ENCODE assay signal across 8 mouse cellular contexts in genomic region chr14:54605752-54606321, GRCm38 (mm10). TPM values are rescaled to one million over a fixed set of nuclear protein-coding genes. Genes with fewer than 3 reads are reported as not detected.
DNase-seq lines count a peak whose midpoint lies in the region; ATAC-seq lines count a peak whose summit lies in the region.

Gene 4931414P19Rik (minus strand): TSS chr14:54605993.

- H3K27me3 ChIP-seq in embryonic facial prominence, embryonic 13.5 days, result no peaks in the 10 kb centered on the region
- H3K27me3 ChIP-seq in liver, embryonic 11.5 days (replicated peaks; ENCODE audit: control insufficient read depth, insufficient read depth, low read length), result no peaks in the 10 kb centered on the region
- no peaks in the 10 kb centered on the region for H3K27me3 ChIP-seq in splenic B cell, adult 2 months (ENCODE audit: control insufficient read depth, insufficient read depth, low read length, poor library complexity, severe bottlenecking)

- peak within 1 kb of the TSS; percentile 76 for H3K9ac ChIP-seq in embryonic facial prominence, embryonic 13.5 days
- peak within 1 kb of the TSS; percentile 78 for H3K9ac ChIP-seq in liver, embryonic 11.5 days (ENCODE audit: low read depth, low read length)

- DNase-seq in 3134 (ENCODE audit: extremely low read depth, insufficient read length, low spot score), result peak; percentile 72
- peak; percentile 92 for DNase-seq in adrenal gland, postnatal 14 days
- peak; percentile 63 for DNase-seq in heart, adult 8-10 months (ENCODE audit: low spot score)
- DNase-seq in kidney, adult 9 months, result peak; percentile 76
- DNase-seq in liver, embryonic 11.5 days (ENCODE audit: low spot score), result peak; percentile 82
- peak; percentile 77 for DNase-seq in naive thymus-derived CD4-positive, alpha-beta T cell, adult 2 months (ENCODE audit: low read depth)
- peak; percentile 76 for DNase-seq in splenic B cell, adult 2 months (ENCODE audit: low read depth, low spot score)

- peak; percentile 48 for ATAC-seq in embryonic facial prominence, embryonic 13.5 days (ENCODE audit: insufficient number of reproducible peaks, insufficient read depth, low FRiP score, low TSS enrichment, low read depth)
- peak; percentile 51 for ATAC-seq in liver, embryonic 11.5 days (replicated peaks; ENCODE audit: low FRiP score)

- peak within 1 kb of the TSS; percentile 82 for H3K27ac ChIP-seq in embryonic facial prominence, embryonic 13.5 days
- peak within 1 kb of the TSS; percentile 84; the same call in 1 of the 2 replicates for H3K27ac ChIP-seq in liver, embryonic 11.5 days (ENCODE audit: low read depth, low read length)

- H3K4me2 ChIP-seq in embryonic facial prominence, embryonic 13.5 days, result peak within 1 kb of the TSS; percentile 63
- peak within 1 kb of the TSS; percentile 76 for H3K4me2 ChIP-seq in liver, embryonic 11.5 days

- H3K36me3 ChIP-seq in embryonic facial prominence, embryonic 13.5 days, result peaks cover 5% of the 10 kb centered on the region; the same call in 1 of the 2 replicates
- no peaks in the 10 kb centered on the region for H3K36me3 ChIP-seq in liver, embryonic 11.5 days (ENCODE audit: control insufficient read depth, insufficient read depth, low read length)
- H3K36me3 ChIP-seq in splenic B cell, adult 2 months (ENCODE audit: control insufficient read depth, insufficient read depth, low read length, poor library complexity, severe bottlenecking), result no peaks in the 10 kb centered on the region; the same call in 1 of the 2 replicates

- peaks cover 19% of the 10 kb centered on the region for H3K4me1 ChIP-seq in embryonic facial prominence, embryonic 13.5 days
- H3K4me1 ChIP-seq in liver, embryonic 11.5 days (replicated peaks; ENCODE audit: control insufficient read depth, insufficient read depth, low read length), result peaks cover 17% of the 10 kb centered on the region

- peak within 1 kb of the TSS; percentile 54 for H3K4me3 ChIP-seq in embryonic facial prominence, embryonic 13.5 days
- peak within 1 kb of the TSS; percentile 61 for H3K4me3 ChIP-seq in liver, embryonic 11.5 days (ENCODE audit: low read depth, low read length)

- WGBS in embryonic facial prominence, embryonic 13.5 days, result under 1% methylated on average over 36 of the region's 39 CpGs
- under 1% methylated on average over 36 of the region's 39 CpGs for WGBS in liver, embryonic 11.5 days

- no peaks in the 10 kb centered on the region for H3K9me3 ChIP-seq in embryonic facial prominence, embryonic 13.5 days
- no peaks in the 10 kb centered on the region for H3K9me3 ChIP-seq in liver, embryonic 11.5 days (ENCODE audit: control insufficient read depth, low read length)

RNA-seq across cellular contexts. Expression of gene 4931414P19Rik, which starts in this region (rescaled TPM):
- total RNA-seq in adrenal gland, postnatal 14 days (2021), result 5.4 and 6.2 TPM in 2 replicates
- 8.9 and 9.1 TPM in 2 replicates for polyA plus RNA-seq in embryonic facial prominence, embryonic 13.5 days (2015; fragmentation: Nextera tagmentation; extraction: Ambion mirVana)
- total RNA-seq in heart, adult 8-10 months (2022), result 1 to 10 TPM; 2.7 to 5.8 (median 4.7) TPM
- 5.6 and 5.8 TPM in 2 replicates for polyA plus RNA-seq in liver, embryonic 11.5 days (2014; fragmentation: Nextera tagmentation; extraction: Ambion mirVana)

Comparison
In these comparisons a context has a peak if more than half of its experiments do, and no peak if none do; other contexts are left out.
1. Peak in every context shown above with its lines: DNase-seq, ATAC-seq, H3K4me3 ChIP-seq and H3K27ac ChIP-seq.